Mouse (Mus musculus) midbrain, embryonic 13.5 days (tissue): ENCODE results near the gene Rpgrip1l. TPM values are rescaled to one million over a fixed set of nuclear protein-coding genes. Genes with fewer than 3 reads are reported as not detected.

Source experiments
- ATAC-seq: fragments of 200-750 bp; cut with Nextera tagmentation; 2 replicates; pipeline ENCODE4 v1.8.0; 2017; ENCODE audit warnings: mild to moderate bottlenecking, moderate TSS enrichment, moderate library complexity
- H3K27ac ChIP-seq: fragments of 300-500 bp; sonication (generic); 2 replicates; pipeline ENCODE4 v1.5.1; 2015; ENCODE audit warnings: inconsistent platforms, mild to moderate bottlenecking, moderate library complexity
- H3K27me3 ChIP-seq: fragments of 300-500 bp; sonication (generic); 2 replicates; pipeline ENCODE4 v1.6.1; 2015; ENCODE audit warnings: mild to moderate bottlenecking, inconsistent platforms
- H3K36me3 ChIP-seq: fragments of 300-500 bp; sonication (generic); 2 replicates; pipeline ENCODE4 v1.6.1; 2015; ENCODE audit warnings: mild to moderate bottlenecking, inconsistent platforms
- H3K4me1 ChIP-seq: fragments of 300-500 bp; sonication (generic); replicated peaks from 2 replicates; pipeline ENCODE4 v1.6.1; 2015; ENCODE audit warnings: inconsistent platforms
- H3K4me2 ChIP-seq: fragments of 300-500 bp; sonication (generic); replicated peaks from 2 replicates; pipeline ENCODE4 v1.6.1; 2015; ENCODE audit warnings: moderate library complexity, mild to moderate bottlenecking, inconsistent platforms
- H3K4me3 ChIP-seq: fragments of 300-500 bp; sonication (generic); replicated peaks from 2 replicates; pipeline ENCODE4 v1.5.1; 2015; ENCODE audit warnings: mild to moderate bottlenecking, inconsistent platforms
- H3K9ac ChIP-seq: fragments of 300-500 bp; sonication (generic); replicated peaks from 2 replicates; pipeline ENCODE4 v1.6.1; 2015; ENCODE audit warnings: mild to moderate bottlenecking, inconsistent platforms
- H3K9me3 ChIP-seq: fragments of 300-500 bp; sonication (generic); 2 replicates; pipeline ENCODE4 v1.6.1; 2016; ENCODE audit warnings: mild to moderate bottlenecking, inconsistent platforms
- WGBS: fragments of 180-500 bp; shearing (Covaris S2); methylation state at CpG from one replicate; pipeline ENCODE4 v1.1.7; 2015; 5-methylcytosine and 5-hydroxymethylcytosine counted together
- polyA plus RNA-seq: library from polyadenylated mRNA; unstranded; fragments of >200 nt; fragmentation: Nextera tagmentation; extraction: Ambion mirVana; gene quantifications from 2 replicates; pipeline ENCODE4 v1.2.1, GENCODE M21; 2015

The Rpgrip1l gene
- polyA plus RNA-seq, 1 experiment from 2014 or later, result 14.0 TPM

GRCm38 (mm10) chr8:91295786-91296185, 17.3 kb downstream of the Rpgrip1l start:
- H3K9ac ChIP-seq, result no peak overlapping the region
- no peaks in the 10 kb centered on the region for H3K4me1 ChIP-seq
- H3K36me3 ChIP-seq, result peaks cover 13% of the 10 kb centered on the region
- no peak overlapping the region for H3K27ac ChIP-seq
- H3K9me3 ChIP-seq, result no peaks in the 10 kb centered on the region
- 96% methylated on average over 5 of the region's 5 CpGs for WGBS
- no peak overlapping the region for H3K4me3 ChIP-seq
- no peak for ATAC-seq
- H3K4me2 ChIP-seq, result no peak overlapping the region
- H3K27me3 ChIP-seq, result no peaks in the 10 kb centered on the region

- Histone ChIP-seq H3K9me3 (no peaks in the 10 kb centered on the region), H3K4me1 (no peaks in the 10 kb centered on the region), H3K27me3 (no peaks in the 10 kb centered on the region), H3K9ac (no peak overlapping the region), H3K4me3 (no peak overlapping the region), H3K4me2 (no peak overlapping the region), H3K36me3 (peaks cover 4% of the 10 kb centered on the region; the same call in 1 of the 2 replicates), H3K27ac (no peak overlapping the region)
- no peak for ATAC-seq
- 93% methylated on average over 4 of the region's 4 CpGs for WGBS
Observed at GRCm38 (mm10) chr8:91290576-91290975, 22.5 kb downstream of the Rpgrip1l start.

GRCm38 (mm10) chr8:91286237-91286636, 26.8 kb downstream of the Rpgrip1l start:
- 85% methylated on average over 8 of the region's 8 CpGs for WGBS
- Histone ChIP-seq H3K4me1 (no peaks in the 10 kb centered on the region), H3K9ac (no peak overlapping the region), H3K27me3 (no peaks in the 10 kb centered on the region), H3K4me3 (no peak overlapping the region), H3K36me3 (peaks cover 4% of the 10 kb centered on the region; the same call in 1 of the 2 replicates), H3K9me3 (no peaks in the 10 kb centered on the region), H3K4me2 (no peak overlapping the region), H3K27ac (no peak overlapping the region)
- ATAC-seq, result no peak

- Histone ChIP-seq H3K4me1 (no peaks in the 10 kb centered on the region), H3K9ac (no peak overlapping the region), H3K9me3 (no peaks in the 10 kb centered on the region), H3K36me3 (peaks cover 4% of the 10 kb centered on the region; the same call in 1 of the 2 replicates), H3K27ac (no peak overlapping the region), H3K27me3 (no peaks in the 10 kb centered on the region), H3K4me3 (no peak overlapping the region), H3K4me2 (no peak overlapping the region)
- no peak for ATAC-seq
- WGBS, result 89% methylated on average over 1 of the region's 1 CpGs
Observed at GRCm38 (mm10) chr8:91283815-91284214, 29.2 kb downstream of the Rpgrip1l start.

- Histone ChIP-seq H3K36me3 (peaks cover 4% of the 10 kb centered on the region; the same call in 1 of the 2 replicates), H3K9ac (no peak overlapping the region), H3K4me3 (no peak overlapping the region), H3K27ac (no peak overlapping the region), H3K9me3 (no peaks in the 10 kb centered on the region), H3K4me2 (no peak overlapping the region), H3K4me1 (no peaks in the 10 kb centered on the region), H3K27me3 (no peaks in the 10 kb centered on the region)
- ATAC-seq, result no peak
- WGBS, result 75% methylated on average over 5 of the region's 5 CpGs
Observed at GRCm38 (mm10) chr8:91282655-91283054, 30.4 kb downstream of the Rpgrip1l start.

GRCm38 (mm10) chr8:91281545-91281944, 31.5 kb downstream of the Rpgrip1l start:
- no peak overlapping the region for H3K9ac ChIP-seq
- H3K27ac ChIP-seq, result no peak overlapping the region
- 91% methylated on average over 8 of the region's 8 CpGs for WGBS
- H3K4me3 ChIP-seq, result no peak overlapping the region
- H3K27me3 ChIP-seq, result no peaks in the 10 kb centered on the region
- no peak overlapping the region for H3K4me2 ChIP-seq
- no peak for ATAC-seq
- no peaks in the 10 kb centered on the region for H3K9me3 ChIP-seq
- H3K4me1 ChIP-seq, result no peaks in the 10 kb centered on the region
- H3K36me3 ChIP-seq, result no peaks in the 10 kb centered on the region

- peaks cover 3% of the 10 kb centered on the region; the same call in 1 of the 2 replicates for H3K36me3 ChIP-seq
- H3K27me3 ChIP-seq, result no peaks in the 10 kb centered on the region
- H3K9me3 ChIP-seq, result no peaks in the 10 kb centered on the region
- H3K4me3 ChIP-seq, result no peak overlapping the region
- H3K27ac ChIP-seq, result no peak overlapping the region
- ATAC-seq, result no peak
- H3K9ac ChIP-seq, result no peak overlapping the region
- H3K4me1 ChIP-seq, result no peaks in the 10 kb centered on the region
- WGBS, result 88% methylated on average over 11 of the region's 11 CpGs
- H3K4me2 ChIP-seq, result no peak overlapping the region
Observed at GRCm38 (mm10) chr8:91280467-91281212, 32.4 kb downstream of the Rpgrip1l start.

- Histone ChIP-seq H3K9ac (no peak overlapping the region), H3K4me3 (no peak overlapping the region), H3K36me3 (peaks cover 16% of the 10 kb centered on the region), H3K27me3 (no peaks in the 10 kb centered on the region), H3K27ac (no peak overlapping the region), H3K4me2 (no peak overlapping the region), H3K9me3 (no peaks in the 10 kb centered on the region), H3K4me1 (no peaks in the 10 kb centered on the region)
- 62% methylated on average over 5 of the region's 5 CpGs for WGBS
- ATAC-seq, result no peak
Observed at GRCm38 (mm10) chr8:91278060-91278459, 35.0 kb downstream of the Rpgrip1l start.

GRCm38 (mm10) chr8:91276337-91276736, 36.7 kb downstream of the Rpgrip1l start:
- Histone ChIP-seq H3K27ac (no peak overlapping the region), H3K4me2 (no peak overlapping the region), H3K4me3 (no peak overlapping the region), H3K9me3 (no peaks in the 10 kb centered on the region), H3K27me3 (no peaks in the 10 kb centered on the region), H3K9ac (no peak overlapping the region), H3K4me1 (no peaks in the 10 kb centered on the region), H3K36me3 (peaks cover 23% of the 10 kb centered on the region)
- ATAC-seq, result no peak
- 96% methylated on average over 2 of the region's 2 CpGs for WGBS

GRCm38 (mm10) chr8:91273493-91273892, 39.6 kb downstream of the Rpgrip1l start:
- no peaks in the 10 kb centered on the region for H3K4me1 ChIP-seq
- peaks cover 33% of the 10 kb centered on the region for H3K36me3 ChIP-seq
- 94% methylated on average over 5 of the region's 5 CpGs for WGBS
- no peak overlapping the region for H3K4me3 ChIP-seq
- no peaks in the 10 kb centered on the region for H3K27me3 ChIP-seq
- H3K27ac ChIP-seq, result no peak overlapping the region
- no peak for ATAC-seq
- H3K9me3 ChIP-seq, result no peaks in the 10 kb centered on the region
- no peak overlapping the region for H3K4me2 ChIP-seq
- no peak overlapping the region for H3K9ac ChIP-seq

- H3K27me3 ChIP-seq, result no peaks in the 10 kb centered on the region
- ATAC-seq, result no peak
- H3K9ac ChIP-seq, result no peak overlapping the region
- H3K36me3 ChIP-seq, result peaks cover 37% of the 10 kb centered on the region
- H3K4me3 ChIP-seq, result no peak overlapping the region
- no peak overlapping the region for H3K4me2 ChIP-seq
- H3K27ac ChIP-seq, result no peak overlapping the region
- H3K9me3 ChIP-seq, result no peaks in the 10 kb centered on the region
- H3K4me1 ChIP-seq, result no peaks in the 10 kb centered on the region
- WGBS, result 77% methylated on average over 2 of the region's 2 CpGs
Observed at GRCm38 (mm10) chr8:91269374-91269958, 43.6 kb downstream of the Rpgrip1l start.

- Histone ChIP-seq H3K9ac (no peak overlapping the region), H3K4me3 (no peak overlapping the region), H3K27ac (no peak overlapping the region), H3K4me1 (no peaks in the 10 kb centered on the region), H3K36me3 (peaks cover 19% of the 10 kb centered on the region), H3K4me2 (no peak overlapping the region), H3K27me3 (no peaks in the 10 kb centered on the region), H3K9me3 (no peaks in the 10 kb centered on the region)
- no peak for ATAC-seq
Observed at GRCm38 (mm10) chr8:91264564-91264963, 48.5 kb downstream of the Rpgrip1l start.
